Mouse (Mus musculus) MEL (cell line): ENCODE data around the gene Ust.

ENCODE experiments used
- CTCF ChIP-seq, 3 experiments: IDR thresholded peaks in 2 of 3; conservative IDR thresholded peaks in 1 of 3; 2 replicates each; pipeline ENCODE4 v1.5.1; 2011 to 2012; ENCODE audit warnings: low read length in 3 of 3, low read depth in 2 of 3, mild to moderate bottlenecking in 2 of 3, improper control_type of control experiment in 1 of 3, inconsistent platforms in 1 of 3, mixed read lengths in 1 of 3, moderate library complexity in 1 of 3; ENCODE audit not compliant: control insufficient read depth in 1 of 3, insufficient read depth in 1 of 3, poor library complexity in 1 of 3, severe bottlenecking in 1 of 3
- POLR2A ChIP-seq, 2 experiments: IDR thresholded peaks; 2 replicates each; pipeline ENCODE4 v1.6.1; 2011 to 2012; ENCODE audit warnings: low read length in 2 of 2, mild to moderate bottlenecking in 2 of 2, control low read depth in 1 of 2, improper control_type of control experiment in 1 of 2, low read depth in 1 of 2, moderate library complexity in 1 of 2; ENCODE audit not compliant: control insufficient read depth in 1 of 2, insufficient read depth in 1 of 2, poor library complexity in 1 of 2
- POLR2AphosphoS2 ChIP-seq: IDR thresholded peaks from 2 replicates; pipeline ENCODE4 v1.6.1; 2011; ENCODE audit warnings: low read length, improper control_type of control experiment
- ZC3H11A ChIP-seq: IDR thresholded peaks from 2 replicates; pipeline ENCODE4 v1.6.1; 2012; ENCODE audit warnings: low read depth, mild to moderate bottlenecking, inconsistent platforms, low read length, improper control_type of control experiment
- ZKSCAN1 ChIP-seq: IDR thresholded peaks from 2 replicates; pipeline ENCODE4 v1.6.1; 2012; ENCODE audit warnings: low read depth, mild to moderate bottlenecking, inconsistent platforms, low read length, improper control_type of control experiment, moderate library complexity
- ZNF384 ChIP-seq: IDR thresholded peaks from 2 replicates; pipeline ENCODE4 v1.6.1; 2012; ENCODE audit warnings: low read depth, mild to moderate bottlenecking, inconsistent platforms, low read length, improper control_type of control experiment

DNA sequence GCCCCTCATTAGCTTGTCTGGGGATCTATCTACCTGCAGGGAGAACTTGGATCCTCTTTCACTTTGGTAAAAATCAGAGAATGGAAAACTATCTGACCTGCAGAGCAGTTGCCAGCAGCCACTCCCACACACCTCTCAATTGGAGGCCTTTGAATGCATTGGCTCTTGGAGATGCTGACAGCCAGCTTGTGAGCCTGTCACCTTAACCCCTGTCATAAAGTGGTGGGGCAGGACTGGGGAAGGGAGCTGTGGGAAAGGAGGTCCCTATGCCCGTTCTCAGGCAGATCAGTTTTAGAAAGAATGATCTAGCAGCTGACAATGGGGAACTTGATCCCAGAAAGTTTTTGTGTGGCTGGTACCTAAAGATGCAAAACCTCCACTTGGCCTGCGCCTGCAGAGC, 31.2 kb downstream of the Ust start:
- TF ChIP-seq ZNF384 (no peak), POLR2A (IDR thresholded peaks at IDR 0.05; ENCODE audit: control insufficient read depth in 1 of 2, insufficient read depth in 1 of 2, low read depth in 1 of 2, low read length in 2 of 2, poor library complexity in 1 of 2) (no peak), POLR2AphosphoS2 (no peak), ZKSCAN1 (no peak), CTCF (IDR thresholded peaks at IDR 0.05 in 2 of 3, conservative IDR thresholded peaks at IDR 0.05 in 1 of 3; ENCODE audit: control insufficient read depth in 1 of 3, insufficient read depth in 1 of 3, low read depth in 2 of 3, low read length in 3 of 3, poor library complexity in 1 of 3, severe bottlenecking in 1 of 3) (no peak), ZC3H11A (no peak)
